Mouse (Mus musculus) midbrain, embryonic 14.5 days (tissue): ENCODE results near the gene Specc1. TPM values are rescaled to one million over a fixed set of nuclear protein-coding genes. Genes with fewer than 3 reads are reported as not detected.
A peak's percentile ranks its signal among the peaks of the same experiment; 100 is the strongest.

ENCODE experiments used
- ATAC-seq: fragments of 200-750 bp; cut with Nextera tagmentation; 2 replicates; pipeline ENCODE4 v1.8.0; 2017; ENCODE audit warnings: moderate number of reproducible peaks, moderate library complexity; ENCODE audit not compliant: low FRiP score, low TSS enrichment
- DNase-seq: peaks from one replicate; pipeline ENCODE4 v3.0.0-alpha.2; 2015
- H3K27ac ChIP-seq: fragments of 300-500 bp; sonication (generic); replicated peaks from 2 replicates; pipeline ENCODE4 v1.5.1; 2014; ENCODE audit warnings: mild to moderate bottlenecking, low read depth, low read length, moderate library complexity
- H3K27me3 ChIP-seq: fragments of 300-500 bp; sonication (generic); 2 replicates; pipeline ENCODE4 v1.6.1; 2014; ENCODE audit warnings: low read length, control low read depth, mixed read lengths; ENCODE audit not compliant: control insufficient read depth, insufficient read depth
- H3K36me3 ChIP-seq: fragments of 300-500 bp; sonication (generic); 2 replicates; pipeline ENCODE4 v1.6.1; 2014; ENCODE audit warnings: low read length, control low read depth; ENCODE audit not compliant: control insufficient read depth, insufficient read depth
- H3K4me1 ChIP-seq: fragments of 300-500 bp; sonication (generic); 2 replicates; pipeline ENCODE4 v1.6.1; 2014; ENCODE audit warnings: mild to moderate bottlenecking, antibody characterized with exemption, low read length, control low read depth; ENCODE audit not compliant: control insufficient read depth, insufficient read depth
- H3K4me2 ChIP-seq: fragments of 300-500 bp; sonication (generic); 2 replicates; pipeline ENCODE4 v1.6.1; 2014; ENCODE audit warnings: mild to moderate bottlenecking, low read length, moderate library complexity
- H3K4me3 ChIP-seq: fragments of 300-500 bp; sonication (generic); replicated peaks from 2 replicates; pipeline ENCODE4 v1.5.1; 2014; ENCODE audit warnings: low read depth, low read length
- H3K9ac ChIP-seq: fragments of 300-500 bp; sonication (generic); replicated peaks from 2 replicates; pipeline ENCODE4 v1.6.1; 2014; ENCODE audit warnings: mild to moderate bottlenecking, low read length, moderate library complexity
- H3K9me3 ChIP-seq: fragments of 300-500 bp; sonication (generic); 2 replicates; pipeline ENCODE4 v1.6.1; 2016; ENCODE audit warnings: low read length, control low read depth, mixed read lengths; ENCODE audit not compliant: control insufficient read depth
- WGBS: fragments of 180-500 bp; shearing (Covaris S2); extraction: QIAGEN DNeasy Blood & Tissue Kit; methylation state at CpG from one replicate; pipeline ENCODE4 v1.1.7; 2014; 5-methylcytosine and 5-hydroxymethylcytosine counted together
- polyA plus RNA-seq: library from polyadenylated mRNA; unstranded; fragments of >200 nt; fragmentation: Nextera tagmentation; extraction: Ambion mirVana; gene quantifications from 2 replicates; pipeline ENCODE4 v1.2.1, GENCODE M21; 2014

Specc1 gene
- polyA plus RNA-seq, 1 experiment from 2014 or later, result 16.6 TPM

DNA sequence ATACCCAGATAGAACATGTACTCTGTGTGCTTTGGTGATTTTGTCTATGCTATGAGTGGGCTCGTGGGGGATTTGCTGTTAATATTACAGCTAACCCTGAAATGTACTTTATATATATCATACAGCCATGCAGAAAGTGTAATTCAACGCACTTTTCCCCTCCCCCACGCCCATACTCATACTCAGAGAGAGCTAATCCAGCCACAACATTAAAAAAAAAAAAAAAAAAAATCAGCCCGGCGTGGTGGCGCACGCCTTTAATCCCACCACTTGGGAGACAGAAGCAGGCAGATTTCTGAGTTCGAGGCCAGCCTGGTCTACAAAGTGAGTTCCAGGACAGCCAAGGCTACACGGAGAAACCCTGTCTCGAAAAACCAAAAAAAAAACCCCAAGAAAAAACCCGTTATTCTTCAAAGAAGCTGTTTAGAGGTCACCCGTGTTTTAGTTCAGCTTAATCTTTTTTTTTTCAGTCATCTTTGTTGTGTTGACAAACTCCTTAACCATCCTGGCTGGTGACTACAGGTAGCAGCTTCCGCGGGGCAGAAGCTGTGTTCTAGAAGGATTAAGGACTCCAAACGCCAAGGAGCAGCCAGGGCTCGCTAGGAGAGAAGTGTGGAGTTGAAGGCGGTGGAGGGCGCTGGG is 291.3 kb downstream of the Specc1 start:
- ATAC-seq, result no peak
- peaks cover 29% of the 10 kb centered on the region for H3K27me3 ChIP-seq
- peak; percentile 4 for DNase-seq
- H3K4me1 ChIP-seq, result 0 out of 2 replicates have a peak, but pooled peaks cover 10% of the 10 kb centered on the region
- H3K27ac ChIP-seq, result no peak overlapping the region
- 40% methylated on average over 18 of the region's 18 CpGs for WGBS
- H3K4me3 ChIP-seq, result peak overlapping the region; percentile 62
- no peaks in the 10 kb centered on the region for H3K9me3 ChIP-seq
- H3K36me3 ChIP-seq, result no peaks in the 10 kb centered on the region
- peak overlapping the region; percentile 44; the same call in 1 of the 2 replicates for H3K9ac ChIP-seq
- peak overlapping the region; percentile 99 for H3K4me2 ChIP-seq

DNA sequence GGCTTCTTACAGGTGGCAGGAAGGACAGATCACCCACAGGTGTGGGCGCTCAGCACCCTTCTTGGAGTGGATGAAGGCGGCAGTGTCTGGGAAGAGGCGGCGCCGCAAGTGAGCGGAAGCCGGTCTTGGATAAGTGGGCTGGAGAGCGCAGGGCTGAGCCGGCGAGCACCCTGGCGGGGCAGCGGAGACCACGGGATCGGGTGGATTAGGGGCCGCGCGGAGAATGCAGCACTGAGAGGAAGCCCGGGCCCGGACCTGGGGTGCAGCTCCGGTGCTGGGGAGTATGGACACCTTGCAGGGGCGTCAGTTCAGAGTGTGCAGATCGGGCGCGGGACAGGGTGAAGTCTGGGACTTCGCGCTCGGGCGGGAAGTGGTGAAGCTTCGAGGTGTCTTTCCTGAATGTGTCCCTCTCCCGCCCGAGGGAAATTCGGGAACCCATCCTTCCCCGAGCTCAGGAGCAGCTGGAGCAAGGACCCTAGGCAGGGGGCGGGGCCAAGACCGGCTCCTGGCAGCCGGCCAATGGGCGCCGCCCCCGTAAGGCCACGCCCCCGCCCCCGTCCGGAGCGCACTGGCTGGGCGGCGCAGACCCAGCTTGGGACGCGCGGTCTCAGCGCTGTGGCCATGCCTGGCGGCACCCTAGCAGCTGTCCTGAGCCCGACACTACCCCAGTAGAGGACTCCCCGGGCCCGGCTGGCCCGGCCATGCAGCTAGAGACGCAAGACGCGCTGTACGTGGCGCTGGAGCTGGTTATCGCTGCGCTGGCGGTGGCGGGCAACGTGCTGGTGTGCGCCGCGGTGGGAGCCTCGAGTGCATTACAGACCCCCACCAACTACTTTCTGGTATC is 292.1 kb downstream of the Specc1 start, which contains the start of gene Adora2b:
TSS of gene Adora2b (plus strand) at position 584 of the 844 bp plus-strand sequence.
- Histone ChIP-seq H3K36me3 (no peaks in the 10 kb centered on the region), H3K27me3 (peaks cover 29% of the 10 kb centered on the region), H3K27ac (no peak within 1 kb of the TSS), H3K9me3 (no peaks in the 10 kb centered on the region), H3K4me1 (0 out of 2 replicates have a peak, but pooled peaks cover 10% of the 10 kb centered on the region), H3K4me3 (peak within 1 kb of the TSS; percentile 62), H3K4me2 (peak within 1 kb of the TSS; percentile 99), H3K9ac (peak within 1 kb of the TSS; percentile 44)
- WGBS, result under 1% methylated on average over 69 of the region's 69 CpGs
- ATAC-seq (peak; percentile 83), DNase-seq (peak; percentile 88)

DNA sequence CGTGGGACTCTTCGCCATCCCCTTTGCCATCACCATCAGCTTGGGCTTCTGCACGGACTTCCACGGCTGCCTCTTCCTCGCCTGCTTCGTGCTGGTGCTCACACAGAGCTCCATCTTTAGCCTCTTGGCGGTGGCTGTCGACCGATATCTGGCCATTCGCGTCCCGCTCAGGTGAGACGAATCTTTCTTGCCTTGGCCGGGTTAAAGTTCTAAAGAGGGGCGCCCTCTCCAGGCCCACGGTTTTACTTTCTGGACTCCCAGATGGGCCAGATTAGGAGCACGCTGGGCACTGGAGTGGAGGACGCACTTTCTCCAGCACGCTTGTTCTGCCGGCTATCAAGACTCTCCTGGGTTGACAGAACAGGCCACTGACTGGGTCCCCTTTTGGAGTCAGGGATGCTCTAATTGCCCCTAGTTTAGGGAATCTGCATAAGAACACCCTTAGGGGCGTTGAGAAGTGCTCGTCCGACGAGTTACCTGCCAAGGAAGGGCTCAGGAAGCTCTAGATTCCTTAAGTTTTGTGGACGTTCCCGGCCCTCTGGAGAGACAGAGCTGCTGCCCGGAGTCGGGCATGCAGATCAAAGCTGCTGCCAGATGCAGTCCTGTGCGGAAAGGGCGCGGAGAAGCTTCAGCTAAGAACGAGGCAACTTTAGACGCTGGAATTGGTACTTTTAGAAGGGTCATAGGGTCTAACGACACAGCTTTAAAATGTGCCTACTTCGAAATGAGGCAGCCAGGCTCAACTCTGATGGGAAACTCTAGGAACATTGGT is 292.9 kb downstream of the Specc1 start:
- DNase-seq (peak; percentile 28), ATAC-seq (no peak)
- Histone ChIP-seq H3K4me1 (0 out of 2 replicates have a peak, but pooled peaks cover 10% of the 10 kb centered on the region), H3K27ac (no peak overlapping the region), H3K4me2 (peak overlapping the region; percentile 99), H3K27me3 (peaks cover 29% of the 10 kb centered on the region), H3K36me3 (no peaks in the 10 kb centered on the region), H3K9me3 (no peaks in the 10 kb centered on the region), H3K4me3 (peak overlapping the region; percentile 62), H3K9ac (peak overlapping the region; percentile 44)
- 2% methylated on average over 35 of the region's 35 CpGs for WGBS

DNA sequence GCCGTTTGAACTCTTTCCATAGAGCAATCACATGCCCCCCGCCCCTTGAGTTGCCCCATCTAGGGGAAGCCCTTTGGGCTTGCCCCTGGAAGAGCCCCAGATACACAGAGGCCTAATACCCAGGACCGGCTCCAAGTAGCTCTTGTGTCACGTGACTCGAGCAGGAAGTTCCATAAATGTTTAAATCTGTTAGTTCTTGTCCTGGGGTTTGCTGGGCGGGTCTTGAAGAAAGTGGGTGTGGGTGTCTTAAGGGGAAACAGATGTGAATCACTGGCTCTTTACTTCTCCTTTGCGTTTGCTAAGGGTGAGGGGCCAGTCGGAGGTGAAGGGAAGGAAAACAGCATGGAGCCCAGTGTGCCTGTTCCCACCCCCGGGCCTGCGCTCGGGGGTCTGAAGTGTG is 294.5 kb downstream of the Specc1 start:
- no peak overlapping the region for H3K9ac ChIP-seq
- ATAC-seq (no peak), DNase-seq (no peak)
- peaks cover 29% of the 10 kb centered on the region for H3K27me3 ChIP-seq
- H3K36me3 ChIP-seq, result no peaks in the 10 kb centered on the region
- H3K9me3 ChIP-seq, result no peaks in the 10 kb centered on the region
- 80% methylated on average over 11 of the region's 11 CpGs for WGBS
- no peak overlapping the region for H3K27ac ChIP-seq
- H3K4me2 ChIP-seq, result no peak overlapping the region
- H3K4me3 ChIP-seq, result no peak overlapping the region
- H3K4me1 ChIP-seq, result 0 out of 2 replicates have a peak, but pooled peaks cover 10% of the 10 kb centered on the region

DNA sequence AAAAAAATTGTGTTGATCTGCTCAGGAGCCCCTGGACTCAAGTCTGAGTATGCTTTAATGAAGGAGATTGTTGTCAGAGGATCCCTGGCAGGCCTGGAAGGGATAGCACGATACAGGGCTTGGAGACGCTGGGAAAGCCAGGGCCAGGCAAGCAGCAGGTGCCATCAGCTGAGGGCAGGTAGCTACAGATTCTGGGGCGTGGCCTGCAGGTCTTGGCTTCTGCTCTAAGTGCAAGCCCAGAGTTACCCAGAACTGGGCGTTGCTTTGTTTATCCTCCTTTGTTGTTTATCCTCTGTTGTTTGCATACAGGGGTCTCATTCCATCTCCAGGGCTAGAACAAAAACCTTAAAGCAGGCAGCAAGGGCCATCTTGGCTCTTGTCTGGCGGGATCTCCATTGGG is 296.8 kb downstream of the Specc1 start:
- 82% methylated on average over 5 of the region's 5 CpGs for WGBS
- H3K9me3 ChIP-seq, result no peaks in the 10 kb centered on the region
- ATAC-seq (no peak), DNase-seq (no peak)
- no peaks in the 10 kb centered on the region for H3K36me3 ChIP-seq
- no peak overlapping the region for H3K4me2 ChIP-seq
- no peak overlapping the region for H3K4me3 ChIP-seq
- H3K9ac ChIP-seq, result no peak overlapping the region
- 0 out of 2 replicates have a peak, but pooled peaks cover 7% of the 10 kb centered on the region for H3K4me1 ChIP-seq
- H3K27ac ChIP-seq, result no peak overlapping the region
- H3K27me3 ChIP-seq, result peaks cover 23% of the 10 kb centered on the region

DNA sequence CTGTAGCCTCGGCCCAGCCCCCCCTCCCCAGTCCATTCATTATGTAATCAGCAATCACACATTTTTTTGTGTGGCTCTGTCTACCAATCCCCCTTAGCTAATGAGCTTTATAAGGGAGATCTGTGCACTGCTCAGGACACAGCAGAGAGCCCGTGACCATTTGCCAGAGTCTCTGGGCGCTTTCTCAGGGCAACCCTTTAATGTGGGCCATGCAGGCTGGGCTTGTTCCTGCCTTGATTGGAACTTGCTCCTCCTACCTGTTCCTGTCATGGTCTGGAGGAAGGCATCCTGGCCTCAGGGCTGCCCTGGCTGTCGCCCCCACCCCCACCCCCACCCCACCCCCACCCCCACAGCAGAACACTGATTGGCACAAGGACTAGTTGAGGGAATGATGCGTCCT is 302.7 kb downstream of the Specc1 start:
- no peaks in the 10 kb centered on the region for H3K27me3 ChIP-seq

DNA sequence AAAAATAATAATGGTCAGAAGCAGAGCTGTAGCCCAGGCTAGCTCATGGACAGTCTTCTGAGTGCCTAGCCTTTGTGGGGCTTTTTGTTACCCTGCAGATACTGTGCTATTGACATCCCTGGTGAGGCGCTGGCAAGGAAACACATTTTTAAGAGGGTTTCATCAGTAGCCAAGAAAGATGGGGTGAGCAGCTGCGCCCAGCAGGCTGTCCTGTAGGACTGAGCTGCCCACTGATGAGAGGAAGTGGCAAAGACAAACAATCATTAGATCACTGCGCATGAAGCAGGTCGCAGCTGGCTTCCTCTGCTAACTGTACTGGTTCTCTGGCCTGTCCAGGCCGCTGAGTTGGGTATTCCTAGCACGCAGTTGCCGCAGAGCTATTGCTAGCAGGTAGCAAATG is 307.0 kb downstream of the Specc1 start:
- DNase-seq, result peak; percentile 13

More for the DNA sequence above, 302.7 kb downstream of the Specc1 start:
- H3K27ac ChIP-seq, result no peak overlapping the region
- no peak overlapping the region for H3K9ac ChIP-seq
- 51% methylated on average over 5 of the region's 5 CpGs for WGBS
- H3K4me3 ChIP-seq, result no peak overlapping the region
- no peaks in the 10 kb centered on the region for H3K9me3 ChIP-seq
- 0 out of 2 replicates have a peak, but pooled peaks cover 2% of the 10 kb centered on the region for H3K4me1 ChIP-seq
- DNase-seq (peak; percentile 7), ATAC-seq (no peak)
- no peak overlapping the region for H3K4me2 ChIP-seq
- no peaks in the 10 kb centered on the region for H3K36me3 ChIP-seq

DNA sequence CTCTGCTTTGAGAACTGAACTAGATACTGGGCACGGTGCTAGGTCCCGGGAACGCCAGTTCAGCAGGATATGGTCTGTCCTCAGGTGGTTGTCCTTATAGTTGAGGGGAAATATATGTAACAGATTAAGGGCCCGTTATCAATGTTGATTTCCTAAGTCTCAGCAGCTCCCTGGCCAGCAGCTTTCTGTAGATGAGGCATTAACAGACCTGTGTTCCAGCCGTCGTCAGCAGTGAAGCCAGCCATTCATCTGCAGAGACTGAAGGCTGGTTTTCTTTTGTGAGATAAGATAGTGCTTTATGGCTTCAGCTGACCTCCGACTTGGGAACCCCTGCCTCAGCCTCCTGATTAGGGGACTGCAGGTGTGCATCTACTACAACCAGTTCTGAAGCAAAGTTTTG is 307.5 kb downstream of the Specc1 start:
- Histone ChIP-seq H3K36me3 (no peaks in the 10 kb centered on the region), H3K9ac (no peak overlapping the region), H3K27ac (no peak overlapping the region), H3K27me3 (no peaks in the 10 kb centered on the region), H3K4me2 (no peak overlapping the region), H3K9me3 (no peaks in the 10 kb centered on the region), H3K4me1 (peaks cover 17% of the 10 kb centered on the region; the same call in 1 of the 2 replicates), H3K4me3 (no peak overlapping the region)
- WGBS, result 73% methylated on average over 7 of the region's 7 CpGs
- ATAC-seq (no peak), DNase-seq (no peak)

More for the DNA sequence above, 307.0 kb downstream of the Specc1 start:
- 83% methylated on average over 7 of the region's 7 CpGs for WGBS
- H3K36me3 ChIP-seq, result no peaks in the 10 kb centered on the region
- no peak overlapping the region for H3K27ac ChIP-seq
- no peak overlapping the region for H3K4me3 ChIP-seq
- no peak overlapping the region for H3K4me2 ChIP-seq
- no peak overlapping the region for H3K9ac ChIP-seq
- H3K9me3 ChIP-seq, result no peaks in the 10 kb centered on the region
- peaks cover 17% of the 10 kb centered on the region; the same call in 1 of the 2 replicates for H3K4me1 ChIP-seq
- no peak for ATAC-seq
- no peaks in the 10 kb centered on the region for H3K27me3 ChIP-seq
